ENCODE assay signal across 9 mouse cellular contexts in the genomic region with DNA sequence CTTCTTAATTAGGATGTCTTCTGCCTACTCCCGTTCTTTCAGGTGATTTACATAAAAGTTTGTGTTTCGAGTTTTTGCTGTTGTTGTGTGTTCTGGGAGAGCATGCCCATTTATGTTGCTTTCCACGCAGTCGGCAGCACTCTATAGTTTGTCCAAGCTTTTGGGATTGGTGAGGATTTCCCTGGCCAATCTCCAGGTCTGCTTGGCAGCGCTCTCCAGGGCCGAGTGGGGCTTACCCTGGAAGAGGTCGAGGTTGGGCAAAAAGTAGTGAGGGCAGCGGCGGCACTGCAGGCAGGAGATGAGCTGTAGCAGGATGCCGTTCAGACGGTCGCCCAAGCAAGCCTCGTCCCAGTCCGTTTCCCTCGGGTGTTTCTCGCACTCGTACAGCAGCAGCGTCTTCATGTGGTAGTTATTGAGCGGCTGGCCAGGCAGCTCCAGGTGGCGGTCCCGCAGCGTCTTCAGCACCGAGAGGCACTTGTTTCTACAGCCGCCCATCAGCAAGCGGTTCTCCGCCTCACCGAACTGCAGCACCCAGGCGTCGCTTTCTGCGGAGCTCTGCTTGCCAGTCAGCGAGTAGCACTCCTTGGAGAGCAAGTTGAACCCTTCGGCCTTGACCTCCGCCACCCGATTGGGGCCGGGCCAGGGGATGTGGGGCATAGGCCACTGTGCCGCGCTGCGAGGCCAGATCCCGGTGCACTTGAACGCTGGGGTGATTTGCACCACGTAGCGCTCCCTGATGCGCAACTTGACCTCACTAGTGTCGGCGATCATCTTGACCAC. TPM values are rescaled to one million over a fixed set of nuclear protein-coding genes. Genes with fewer than 3 reads are reported as not detected.
DNase-seq lines count a peak whose midpoint lies in the region; ATAC-seq lines count a peak whose summit lies in the region.
"Had no signal": no experiment of that assay in that cellular context is flagged by ENCODE, and none has a peak within 500 bp of the region (broad histone marks: within the 10 kb centered on the region; RNA-seq: fewer than 3 reads in every experiment).

No protein-coding gene starts in this region.

- H3K4me3 ChIP-seq in embryonic facial prominence, embryonic 15.5 days (replicated peaks), result peak overlapping the region; percentile 57
- peak overlapping the region; percentile 53 to 55 for H3K4me3 ChIP-seq in heart, embryonic 14.5 days (ENCODE audit: control insufficient read depth in 1 of 2, insufficient read depth in 1 of 2, low read depth in 1 of 2, low read length in 2 of 2)
- H3K4me3 ChIP-seq in kidney, embryonic 15.5 days (replicated peaks), result peak overlapping the region; percentile 40
- H3K4me3 ChIP-seq in liver, embryonic 15.5 days (replicated peaks), result peak overlapping the region; percentile 40
- peak overlapping the region; percentile 50 for H3K4me3 ChIP-seq in neural tube, embryonic 11.5 days (ENCODE audit: low read depth, low read length)
- H3K4me3 ChIP-seq: myocyte had no signal

- H3K27me3 ChIP-seq in embryonic facial prominence, embryonic 15.5 days, result peaks cover 21% of the 10 kb centered on the region; the same call in 1 of the 2 replicates
- H3K27me3 ChIP-seq in heart, embryonic 14.5 days (ENCODE audit: control insufficient read depth, insufficient read depth, low read length), result peaks cover 29% of the 10 kb centered on the region
- H3K27me3 ChIP-seq in kidney, embryonic 15.5 days, result peaks cover 78% of the 10 kb centered on the region
- H3K27me3 ChIP-seq in liver, embryonic 15.5 days, result peaks cover 60% of the 10 kb centered on the region
- peaks cover 31% of the 10 kb centered on the region for H3K27me3 ChIP-seq in neural tube, embryonic 11.5 days (ENCODE audit: control insufficient read depth, insufficient read depth, low read length)

- DNase-seq in CD4-positive, CD25-positive, alpha-beta regulatory T cell, adult 2 months (ENCODE audit: low read depth, low spot score), result peak; percentile 57
- peak; percentile 83 to 85 for DNase-seq in adrenal gland, postnatal 36 days
- DNase-seq in neural tube, embryonic 11.5 days (ENCODE audit: low spot score), result peak; percentile 66
- DNase-seq in testis, postnatal 10 days (ENCODE audit: low spot score), result peak; percentile 65

- WGBS in embryonic facial prominence, embryonic 15.5 days, result under 1% methylated on average over 45 of the region's 45 CpGs
- under 1% methylated on average over 45 of the region's 45 CpGs for WGBS in heart, embryonic 14.5 days
- 1% methylated on average over 45 of the region's 45 CpGs for WGBS in kidney, embryonic 15.5 days
- WGBS in liver, embryonic 15.5 days (ENCODE audit: insufficient replicate concordance), result under 1% methylated on average over 45 of the region's 45 CpGs
- WGBS in neural tube, embryonic 11.5 days, result under 1% methylated on average over 45 of the region's 45 CpGs

- H3K4me1 ChIP-seq in embryonic facial prominence, embryonic 15.5 days, result peaks cover 14% of the 10 kb centered on the region
- H3K4me1 ChIP-seq in heart, embryonic 14.5 days (ENCODE audit: control insufficient read depth in 2 of 2, insufficient read depth in 2 of 2, low read length in 2 of 2), result peaks cover 5 to 25% of the 10 kb centered on the region in 2 experiments
- H3K4me1 ChIP-seq in kidney, embryonic 15.5 days, result peaks cover 28% of the 10 kb centered on the region
- H3K4me1 ChIP-seq in liver, embryonic 15.5 days (replicated peaks), result peaks cover 18% of the 10 kb centered on the region
- peaks cover 15% of the 10 kb centered on the region for H3K4me1 ChIP-seq in neural tube, embryonic 11.5 days (ENCODE audit: control insufficient read depth, insufficient read depth, low read length)

- no peak for ATAC-seq in embryonic facial prominence, embryonic 15.5 days (ENCODE audit: insufficient number of reproducible peaks, low FRiP score, low TSS enrichment, low read depth)
- ATAC-seq in heart, embryonic 14.5 days (ENCODE audit: insufficient number of reproducible peaks, insufficient read depth, low FRiP score, low read depth), result no peak
- peak; percentile 59 for ATAC-seq in kidney, embryonic 15.5 days (replicated peaks; ENCODE audit: low FRiP score)
- ATAC-seq in liver, embryonic 15.5 days (ENCODE audit: insufficient read depth), result no peak
- ATAC-seq in neural tube, embryonic 11.5 days (ENCODE audit: insufficient read depth, low FRiP score, low TSS enrichment), result peak; percentile 21

- H3K4me2 ChIP-seq in embryonic facial prominence, embryonic 15.5 days (replicated peaks), result peak overlapping the region; percentile 61
- H3K4me2 ChIP-seq in heart, embryonic 14.5 days (ENCODE audit: low read length), result peak overlapping the region; percentile 95
- H3K4me2 ChIP-seq in kidney, embryonic 15.5 days, result peak overlapping the region; percentile 63
- H3K4me2 ChIP-seq in liver, embryonic 15.5 days, result peak overlapping the region; percentile 58
- peak overlapping the region; percentile 73 for H3K4me2 ChIP-seq in neural tube, embryonic 11.5 days (ENCODE audit: low read depth)

- H3K36me3 ChIP-seq in embryonic facial prominence, embryonic 15.5 days, result no peaks in the 10 kb centered on the region
- no peaks in the 10 kb centered on the region for H3K36me3 ChIP-seq in heart, embryonic 14.5 days (ENCODE audit: control insufficient read depth, insufficient read depth, low read length)
- no peaks in the 10 kb centered on the region for H3K36me3 ChIP-seq in kidney, embryonic 15.5 days
- no peaks in the 10 kb centered on the region for H3K36me3 ChIP-seq in liver, embryonic 15.5 days (replicated peaks)
- no peaks in the 10 kb centered on the region for H3K36me3 ChIP-seq in neural tube, embryonic 11.5 days (ENCODE audit: control insufficient read depth, insufficient read depth, low read length)

- H3K27ac ChIP-seq in embryonic facial prominence, embryonic 15.5 days (replicated peaks), result peak overlapping the region; percentile 93
- H3K27ac ChIP-seq in heart, embryonic 14.5 days (replicated peaks in 1 of 2; ENCODE audit: control insufficient read depth in 1 of 2, insufficient read depth in 1 of 2, low read depth in 2 of 2, low read length in 2 of 2), result peak overlapping the region; percentile 34 to 36; a peak in 1 of 4 replicates
- H3K27ac ChIP-seq in kidney, embryonic 15.5 days, result no peak overlapping the region
- no peak overlapping the region for H3K27ac ChIP-seq in liver, embryonic 15.5 days (replicated peaks)
- H3K27ac ChIP-seq in neural tube, embryonic 11.5 days (ENCODE audit: low read depth, low read length), result peak overlapping the region; percentile 89

- H3K9me3 ChIP-seq in embryonic facial prominence, embryonic 15.5 days (replicated peaks), result no peaks in the 10 kb centered on the region
- no peaks in the 10 kb centered on the region for H3K9me3 ChIP-seq in heart, embryonic 14.5 days (ENCODE audit: control insufficient read depth, low read length)
- H3K9me3 ChIP-seq in kidney, embryonic 15.5 days (replicated peaks), result no peaks in the 10 kb centered on the region
- no peaks in the 10 kb centered on the region for H3K9me3 ChIP-seq in liver, embryonic 15.5 days (replicated peaks)
- H3K9me3 ChIP-seq in neural tube, embryonic 11.5 days (ENCODE audit: control insufficient read depth, low read length), result no peaks in the 10 kb centered on the region

- H3K9ac ChIP-seq in embryonic facial prominence, embryonic 15.5 days, result peak overlapping the region; percentile 66
- H3K9ac ChIP-seq in heart, embryonic 14.5 days (ENCODE audit: low read length), result peak overlapping the region; percentile 69
- no peak overlapping the region for H3K9ac ChIP-seq in kidney, embryonic 15.5 days
- H3K9ac ChIP-seq in liver, embryonic 15.5 days, result no peak overlapping the region
- H3K9ac ChIP-seq in neural tube, embryonic 11.5 days (ENCODE audit: low read length), result peak overlapping the region; percentile 73

RNA-seq across cellular contexts. Expression of a gene that starts 1.8 kb away (rescaled TPM):
- 1 to 10 TPM; 6.6 to 7.9 TPM for total RNA-seq in adrenal gland, postnatal 36 days (2021)
- polyA plus RNA-seq in embryonic facial prominence, embryonic 15.5 days (2015; fragmentation: Nextera tagmentation; extraction: Ambion mirVana), result 75.4 and 81.5 TPM in 2 replicates
- 1.5 and 1.6 TPM in 2 replicates for polyA plus RNA-seq in heart, embryonic 14.5 days (2014; fragmentation: Nextera tagmentation; extraction: Ambion mirVana)
- polyA plus RNA-seq in kidney, embryonic 15.5 days (2015; fragmentation: Nextera tagmentation; extraction: Ambion mirVana), result 2.0 and 2.6 TPM in 2 replicates
- 0.26 and 0.38 TPM in 2 replicates for polyA plus RNA-seq in liver, embryonic 15.5 days (2015; fragmentation: Nextera tagmentation; extraction: Ambion mirVana)
- 93.4 and 98.3 TPM in 2 replicates for polyA plus RNA-seq in neural tube, embryonic 11.5 days (2014; fragmentation: Nextera tagmentation; extraction: Ambion mirVana)
- polyA plus RNA-seq: myocyte had no signal

Comparison
In these comparisons a context has a peak if more than half of its experiments do, and no peak if none do; other contexts are left out.
1. ATAC-seq: peak in kidney, embryonic 15.5 days (single experiment) and neural tube, embryonic 11.5 days (single experiment); none in embryonic facial prominence, embryonic 15.5 days (single experiment), heart, embryonic 14.5 days (single experiment) and liver, embryonic 15.5 days (single experiment).
2. H3K27ac ChIP-seq: peak in embryonic facial prominence, embryonic 15.5 days (single experiment), heart, embryonic 14.5 days (2 of 2) and neural tube, embryonic 11.5 days (single experiment); none in kidney, embryonic 15.5 days (single experiment) and liver, embryonic 15.5 days (single experiment).
3. H3K9ac ChIP-seq: peak in embryonic facial prominence, embryonic 15.5 days (single experiment), heart, embryonic 14.5 days (single experiment) and neural tube, embryonic 11.5 days (single experiment); none in kidney, embryonic 15.5 days (single experiment) and liver, embryonic 15.5 days (single experiment).
4. RNA of a gene that starts 1.8 kb away (polyA plus RNA-seq): 93.4 to 98.3 TPM in neural tube, embryonic 11.5 days and 75.4 to 81.5 TPM in embryonic facial prominence, embryonic 15.5 days; 2.0 to 2.6 TPM in kidney, embryonic 15.5 days, 1.5 to 1.6 TPM in heart, embryonic 14.5 days and 0.26 to 0.38 TPM in liver, embryonic 15.5 days; every median in the first group is over 10 times any median in the second.
5. Peak in every context shown above with its lines, with median percentiles within 50 percentile points of each other: DNase-seq, H3K4me2 ChIP-seq and H3K4me3 ChIP-seq.